Mouse (Mus musculus) G1E (cell line): ENCODE data around the gene Hccs.

Source experiments
- CTCF ChIP-seq: IDR thresholded peaks from 2 replicates; pipeline ENCODE4 v1.5.1; 2012; ENCODE audit warnings: low read depth, low read length, inconsistent platforms, mixed read lengths
- GATA1 ChIP-seq: IDR thresholded peaks from 2 replicates; pipeline ENCODE4 v1.6.1; 2012; ENCODE audit warnings: borderline replicate concordance, low read length, inconsistent platforms, mixed read lengths
- TAL1 ChIP-seq: conservative IDR thresholded peaks from 2 replicates; pipeline ENCODE4 v1.6.1; 2012; ENCODE audit warnings: low read depth, low read length, inconsistent platforms, mixed read lengths

DNA sequence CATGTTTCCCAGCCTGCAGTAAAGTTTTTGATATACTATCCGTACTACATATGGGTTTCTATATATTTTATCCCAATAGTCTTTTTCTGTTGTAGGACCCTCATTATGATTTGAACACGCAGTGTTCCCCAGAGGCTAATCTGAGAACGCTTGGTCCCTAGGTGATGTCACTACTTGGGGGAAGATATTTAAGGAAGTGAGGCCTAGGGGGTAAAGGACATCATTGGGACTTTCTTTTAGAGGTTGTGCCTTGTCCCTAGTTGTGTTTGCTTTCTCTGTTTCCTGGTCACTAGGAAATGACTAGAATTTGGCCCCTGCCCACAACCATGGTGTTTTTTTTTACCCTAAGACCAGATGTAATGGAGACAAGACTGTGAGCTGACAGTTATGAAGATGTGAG, 18.0 kb upstream of the Hccs start:
- no peak for TF ChIP-seq CTCF
- TF ChIP-seq TAL1: no peak
- no peak for TF ChIP-seq GATA1
